Mouse (Mus musculus): ENCODE data around the gene 2510039O18Rik. TPM values are rescaled to one million over a fixed set of nuclear protein-coding genes. Genes with fewer than 3 reads are reported as not detected.

Gene 2510039O18Rik
- total RNA-seq, 4 experiments from 2014 or later = 19.8 to 21.4 (median 20.5) TPM

DNA sequence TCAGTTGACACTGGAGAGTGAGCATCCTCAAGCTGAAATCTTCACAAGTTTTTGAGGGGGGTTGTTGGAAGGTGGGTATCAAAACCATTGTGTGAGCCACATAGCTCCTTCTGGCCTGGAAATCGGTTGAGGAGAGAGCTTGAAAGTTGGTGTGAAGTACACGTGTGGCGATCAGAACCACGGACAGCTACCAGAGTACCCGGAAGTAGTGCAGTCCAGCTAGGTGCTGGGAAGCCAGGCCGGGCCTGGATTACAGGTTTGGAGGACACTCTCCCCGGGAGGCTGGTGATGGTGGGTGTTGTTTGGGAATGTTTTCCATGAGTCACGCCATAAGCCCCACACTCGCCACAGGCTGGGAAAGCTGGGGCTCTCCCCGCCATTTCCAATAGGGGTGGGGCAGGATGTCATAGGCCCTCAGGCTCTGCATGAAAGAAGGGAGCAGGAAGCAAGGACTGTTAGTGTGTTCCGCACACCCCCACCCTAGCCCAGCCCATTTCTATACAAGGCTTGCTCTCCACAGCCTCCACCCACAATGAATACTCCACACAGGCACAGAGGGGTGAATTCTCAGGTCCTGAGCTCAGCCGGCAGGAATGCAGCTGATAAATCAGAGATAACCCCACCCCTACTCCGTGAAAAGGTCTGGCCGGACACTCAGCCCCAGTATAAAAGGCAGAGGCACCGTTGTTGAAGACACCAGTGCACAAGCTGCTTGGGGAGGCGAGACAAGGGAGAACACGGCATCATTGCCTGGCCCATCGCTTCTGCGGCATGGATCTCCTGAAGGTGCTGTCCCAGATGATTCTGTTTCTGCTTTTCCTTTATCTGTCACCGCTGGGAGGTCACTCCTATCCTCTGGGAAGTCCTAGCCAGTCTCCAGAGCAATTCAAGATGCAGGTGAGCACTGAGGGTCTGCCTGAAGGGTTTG lies 44.8 kb downstream of the 2510039O18Rik start, which contains the start of gene Nppb:
Gene Nppb (plus strand): TSS at position 584 of the 928 bp plus-strand sequence.
- DNase-seq (ENCODE audit: low spot score in 2 of 2) = no peak

GRCm38 (mm10) chr4:147993571-147994095 lies 52.9 kb downstream of the 2510039O18Rik start:
- DNase-seq (ENCODE audit: low spot score in 2 of 2) = no peak

DNA sequence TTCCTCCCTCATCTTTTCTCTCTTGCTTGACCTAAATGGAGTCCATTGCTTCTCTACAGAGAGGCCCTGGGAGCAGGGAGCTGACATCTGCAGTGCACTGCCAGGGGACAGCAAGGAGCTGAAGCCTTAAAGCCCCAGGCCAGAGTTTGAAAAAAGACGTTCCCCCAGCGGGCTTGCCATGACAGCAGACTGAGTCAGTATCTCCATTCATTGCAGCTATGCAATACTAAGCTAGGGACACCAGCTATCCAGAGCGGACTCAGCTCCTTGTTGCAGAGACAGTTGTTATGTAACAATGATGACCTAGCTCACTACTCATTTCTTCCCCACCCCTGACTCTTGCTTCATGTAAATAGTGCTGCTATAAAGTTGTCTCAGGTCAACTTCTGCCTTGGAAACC lies 54.6 kb downstream of the 2510039O18Rik start:
- no peak for DNase-seq (ENCODE audit: low spot score in 2 of 2)

Other genes starting within 250 kb of the 2510039O18Rik start
- gene Zfp534, start 238.3 kb upstream of the 2510039O18Rik start, total RNA-seq (2022) = under 1 TPM in 1 of 4 experiments, not detected in 3; 0.11 TPM
- gene Zfp984, start 131.1 kb upstream of the 2510039O18Rik start, total RNA-seq (2022) = 1 to 10 TPM in 2 of 4 experiments, under 1 TPM in 2; 0.70 to 1.4 (median 0.89) TPM
- gene Zfp933, start 92.5 kb upstream of the 2510039O18Rik start, total RNA-seq (2022) = 10 to 100 TPM; 10.2 to 11.5 (median 10.5) TPM
- 1 to 10 TPM; 3.6 to 5.1 (median 4.8) TPM for gene Miip, start 72.1 kb upstream of the 2510039O18Rik start, total RNA-seq (2022)
- gene Fv1, start 71.9 kb upstream of the 2510039O18Rik start, total RNA-seq (2022) = 1 to 10 TPM; 5.1 to 9.2 (median 6.7) TPM
- gene Mfn2, start 36.2 kb upstream of the 2510039O18Rik start, total RNA-seq (2022) = 100 to 1,000 TPM; 389 to 516 (median 444) TPM
- 10 to 100 TPM; 14.7 to 17.0 (median 15.5) TPM for gene Plod1, start 4.1 kb upstream of the 2510039O18Rik start, total RNA-seq (2022)
- gene Nppb, start 44.9 kb downstream of the 2510039O18Rik start, total RNA-seq (2022) = not detected
- under 1 TPM in 3 of 4 experiments, not detected in 1; 0.34 to 0.46 (median 0.39) TPM for gene Nppa, start 59.8 kb downstream of the 2510039O18Rik start, total RNA-seq (2022)
- gene Clcn6, start 97.9 kb downstream of the 2510039O18Rik start, total RNA-seq (2022) = 1 to 10 TPM; 4.1 to 5.3 (median 4.7) TPM
- gene Mthfr, start 98.2 kb downstream of the 2510039O18Rik start, total RNA-seq (2022) = 1 to 10 TPM; 4.8 to 7.0 (median 6.3) TPM
- gene Agtrap, start 147.1 kb downstream of the 2510039O18Rik start, total RNA-seq (2022) = 10 to 100 TPM; 11.8 to 15.2 (median 13.8) TPM
- gene Mad2l2, start 189.5 kb downstream of the 2510039O18Rik start, total RNA-seq (2022) = 10 to 100 TPM; 11.6 to 19.1 (median 15.1) TPM
- gene Draxin, start 189.8 kb downstream of the 2510039O18Rik start, total RNA-seq (2022) = not detected
- gene Fbxo6, start 211.2 kb downstream of the 2510039O18Rik start, total RNA-seq (2022) = 10 to 100 TPM; 44.3 to 53.2 (median 47.5) TPM
- 10 to 100 TPM in 1 of 4 experiments, 1 to 10 TPM in 3; 7.3 to 11.0 (median 8.3) TPM for gene Fbxo44, start 219.6 kb downstream of the 2510039O18Rik start, total RNA-seq (2022)
- gene Fbxo2, start 219.7 kb downstream of the 2510039O18Rik start, total RNA-seq (2022) = under 1 TPM in 3 of 4 experiments, not detected in 1; 0.36 to 0.67 (median 0.48) TPM

Measured in gastrocnemius, adult 8-10 months (tissue).